Mouse (Mus musculus) urinary bladder, postnatal 0 days (tissue): Measurements from ENCODE around the gene Chrnb1. TPM values are rescaled to one million over a fixed set of nuclear protein-coding genes. Genes with fewer than 3 reads are reported as not detected.

Experiments used
- polyA plus RNA-seq: library from polyadenylated mRNA; unstranded; fragments of >200 nt; fragmentation: Nextera tagmentation; extraction: Ambion mirVana; gene quantifications from 2 replicates; pipeline ENCODE4 v1.2.1, GENCODE M21; 2015

Gene Chrnb1
- 5.9 and 6.9 TPM in 2 replicates for polyA plus RNA-seq

DNA sequence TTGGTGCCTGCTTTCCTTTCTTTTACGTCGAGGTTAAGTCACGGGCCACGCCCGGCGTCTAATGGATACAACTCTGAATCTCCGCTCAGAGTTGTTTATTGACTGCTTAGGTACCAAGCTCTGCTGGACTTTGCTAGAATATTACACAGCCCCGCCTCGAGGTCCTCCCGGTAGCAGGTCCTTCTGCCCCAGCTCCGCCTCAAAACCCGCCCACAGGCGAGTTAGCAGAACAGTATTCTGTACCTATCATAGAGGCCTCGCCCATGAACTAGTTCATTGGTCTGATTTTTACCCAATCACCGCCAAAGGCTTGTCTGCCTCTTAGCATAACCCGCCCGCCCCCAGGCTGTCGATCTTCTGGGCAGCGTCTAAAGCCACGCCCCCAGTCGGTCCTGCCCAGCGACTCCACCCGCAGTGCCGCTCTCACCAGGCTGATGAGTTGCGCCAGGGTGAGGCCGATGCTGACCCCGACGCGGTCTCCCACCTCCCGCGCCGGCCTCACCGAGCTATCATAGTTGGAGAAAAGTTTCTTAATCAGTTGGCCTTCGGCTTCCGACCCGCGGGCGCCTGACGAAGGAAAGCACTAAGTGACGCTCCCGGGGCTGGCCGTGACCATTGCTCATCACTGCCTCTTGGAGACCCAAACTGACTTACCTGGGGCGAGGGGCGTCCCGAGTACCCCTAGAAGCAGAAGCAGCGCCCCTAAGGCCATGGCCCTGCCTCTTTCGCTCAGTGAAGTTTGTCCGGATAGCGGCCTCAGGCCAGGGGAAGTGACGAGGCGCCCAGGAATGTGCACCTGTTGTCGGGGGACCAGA is at the start of gene Chrnb1:
Gene Chrnb1, minus strand, starts transcription at position 776 of the 815 bp plus-strand sequence.

DNA sequence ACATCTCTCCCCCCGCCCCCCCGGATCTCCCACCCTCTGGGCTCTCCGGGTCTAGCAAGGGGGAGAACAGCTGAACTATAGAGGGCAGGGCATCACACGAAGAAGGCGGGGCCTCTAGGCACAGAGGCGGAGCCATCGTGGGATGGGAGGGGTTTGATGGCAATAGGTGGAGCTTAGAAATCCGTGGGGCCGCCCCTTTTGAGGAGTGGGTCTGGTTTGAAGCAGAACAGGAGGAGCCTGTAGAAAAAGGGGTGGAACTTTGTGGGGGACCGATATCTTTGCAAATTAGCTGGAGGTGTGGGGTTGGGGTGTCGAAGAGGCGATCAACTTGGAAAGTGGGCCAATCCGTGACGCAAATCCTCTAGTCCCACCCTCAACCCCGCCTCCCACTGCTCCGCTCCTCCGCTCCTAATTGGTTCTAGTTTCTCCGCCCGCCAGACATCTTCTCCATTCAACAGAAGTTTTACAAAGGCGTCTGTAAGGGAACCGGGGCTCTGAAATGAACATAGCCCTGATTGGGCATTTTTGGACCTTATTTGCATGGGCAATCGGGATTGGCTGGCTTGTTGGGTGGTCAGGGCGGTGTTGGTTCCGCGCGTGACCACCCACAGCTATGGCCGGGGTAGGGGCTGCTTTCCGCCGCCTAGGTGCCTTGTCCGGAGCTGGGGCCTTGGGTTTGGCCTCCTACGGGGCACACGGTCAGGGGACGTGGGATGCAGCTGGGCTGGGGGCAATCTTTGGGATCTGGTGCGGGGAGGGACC is 42.4 kb upstream of the Chrnb1 start, which contains the start of gene Tmem256:
Gene Tmem256, plus strand, starts transcription at position 563 of the 762 bp plus-strand sequence.

DNA sequence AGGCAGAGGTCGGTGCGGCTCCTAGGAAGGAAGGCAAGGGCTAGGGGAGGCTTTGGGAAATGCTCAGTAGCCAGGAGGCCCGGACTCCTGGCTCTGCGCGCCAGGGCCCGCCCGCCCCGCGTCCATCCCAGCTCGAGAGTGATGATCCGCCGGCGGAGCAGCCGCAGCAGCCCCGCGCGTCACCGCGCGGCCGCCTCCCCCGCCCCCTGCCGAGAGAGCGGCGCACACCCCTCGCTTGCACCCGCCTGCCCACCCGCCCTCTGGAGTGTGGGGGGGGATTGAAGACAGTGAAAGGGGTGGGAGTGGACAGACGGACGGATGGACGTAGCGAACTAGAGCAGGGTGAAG is 41.8 kb upstream of the Chrnb1 start, which contains the start of gene Nlgn2:
Gene Nlgn2, minus strand, starts transcription at position 181 of the 348 bp plus-strand sequence.

DNA sequence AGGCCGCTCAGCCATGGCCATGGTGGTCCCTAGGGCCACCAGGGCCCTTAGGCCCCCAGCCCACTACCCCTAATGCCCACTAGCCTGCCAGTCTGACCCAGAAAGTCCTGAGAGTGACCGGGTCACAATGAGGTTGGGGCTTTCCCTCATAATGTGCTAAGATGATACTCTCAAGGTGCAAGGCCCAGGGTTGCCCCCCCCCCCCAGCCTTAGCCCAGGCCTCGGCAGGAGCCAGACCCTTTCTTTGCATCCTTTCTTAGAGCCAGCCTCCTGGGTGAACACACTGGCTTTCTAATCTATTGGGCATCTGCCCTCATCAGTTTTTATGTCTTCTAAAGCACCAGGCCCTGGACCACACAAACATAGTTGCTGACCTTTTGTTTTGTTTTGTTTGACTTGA is 26.3 kb upstream of the Chrnb1 start, which contains the start of gene Spem1:
Gene Spem1, minus strand, starts transcription at position 101 of the 400 bp plus-strand sequence.

DNA sequence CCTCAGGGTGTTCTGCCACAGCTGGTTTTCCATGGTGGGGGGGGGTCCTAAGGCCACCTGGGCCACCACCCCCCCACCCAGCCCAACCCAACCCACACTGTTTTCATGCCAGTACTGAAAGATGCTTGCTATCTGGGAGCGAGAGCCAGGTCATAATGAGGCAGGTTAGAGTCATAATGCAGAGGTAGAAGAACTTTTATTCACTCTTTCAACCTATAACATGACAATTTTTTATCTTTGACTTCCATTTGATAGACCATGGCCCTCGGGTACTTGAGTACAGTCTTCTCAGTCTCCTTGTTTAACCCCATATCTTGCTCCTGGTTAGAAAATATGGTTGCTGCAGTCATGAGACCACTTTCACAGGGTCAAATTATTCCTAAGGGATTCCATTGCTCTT is 22.6 kb upstream of the Chrnb1 start, which contains the start of gene Spem2:
Gene Spem2, minus strand, starts transcription at position 101 of the 400 bp plus-strand sequence.

DNA sequence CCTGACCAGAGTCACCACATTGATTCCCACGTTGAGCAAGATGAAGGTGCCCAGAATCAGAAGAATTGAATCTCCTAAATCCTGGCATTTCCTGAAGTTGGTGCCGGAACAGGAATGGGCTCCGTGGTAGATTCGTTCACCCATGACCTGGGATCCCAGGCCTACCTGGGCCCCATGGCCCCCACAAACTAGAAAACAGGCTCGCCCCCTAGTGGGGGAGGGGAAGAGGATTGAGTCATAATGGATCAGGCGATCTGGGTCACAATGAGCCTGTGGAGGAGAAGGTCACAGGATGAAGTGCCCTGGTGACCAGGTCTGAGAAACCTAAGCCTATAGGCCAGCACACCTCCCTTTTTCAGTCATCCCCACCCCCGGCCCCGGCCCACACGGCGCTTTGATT is 19.4 kb upstream of the Chrnb1 start, which contains the start of gene Gm39566:
Gene Gm39566, minus strand, starts transcription at position 144 of the 400 bp plus-strand sequence.

DNA sequence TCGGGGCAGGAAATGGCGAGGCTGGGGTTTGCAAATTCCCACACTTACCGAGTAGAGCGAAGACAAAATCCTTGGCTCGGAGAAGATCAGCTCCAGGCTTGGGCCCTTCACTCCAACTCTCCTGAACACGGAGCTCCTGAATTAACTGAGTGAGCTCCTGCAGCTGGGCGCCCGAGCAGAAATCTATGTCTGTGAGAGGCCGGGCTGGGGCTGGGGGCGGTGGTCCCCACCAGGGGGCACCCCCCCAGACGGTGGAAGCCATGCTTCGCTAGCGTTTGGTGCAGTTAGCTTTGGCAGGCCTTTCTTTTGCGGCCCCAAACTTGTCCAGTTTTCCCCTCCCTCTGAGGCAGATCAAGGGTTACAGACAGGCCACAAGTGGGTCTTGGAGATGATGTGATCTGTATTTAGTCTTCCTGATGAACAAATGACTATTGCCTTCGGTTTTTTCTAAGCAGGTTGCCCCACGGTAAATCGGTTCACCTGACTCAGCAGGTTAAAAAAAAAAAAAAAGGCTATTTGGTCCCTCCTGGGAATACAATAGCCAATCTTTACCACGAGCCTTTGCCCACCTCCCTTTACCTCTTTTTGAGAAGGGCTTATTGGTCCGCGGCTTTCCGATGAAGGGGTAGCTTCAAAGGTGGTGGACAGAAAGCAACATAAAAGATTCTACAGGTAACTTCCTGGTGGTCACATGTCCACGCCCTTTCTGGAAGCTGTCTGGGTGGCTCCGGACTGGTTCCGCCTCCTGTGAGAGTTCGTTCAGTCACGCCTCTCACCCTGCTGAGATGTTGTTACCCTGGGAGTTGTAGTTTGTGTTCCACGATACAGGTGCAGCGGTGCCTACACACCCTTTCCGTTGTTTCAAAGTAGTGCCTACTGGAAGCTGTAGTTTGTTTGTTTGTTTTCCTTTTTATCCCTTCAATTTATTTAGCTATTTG is 9.5 kb upstream of the Chrnb1 start, which contains the start of gene Tmem102:
Gene Tmem102, minus strand, starts transcription at position 653 of the 938 bp plus-strand sequence.

DNA sequence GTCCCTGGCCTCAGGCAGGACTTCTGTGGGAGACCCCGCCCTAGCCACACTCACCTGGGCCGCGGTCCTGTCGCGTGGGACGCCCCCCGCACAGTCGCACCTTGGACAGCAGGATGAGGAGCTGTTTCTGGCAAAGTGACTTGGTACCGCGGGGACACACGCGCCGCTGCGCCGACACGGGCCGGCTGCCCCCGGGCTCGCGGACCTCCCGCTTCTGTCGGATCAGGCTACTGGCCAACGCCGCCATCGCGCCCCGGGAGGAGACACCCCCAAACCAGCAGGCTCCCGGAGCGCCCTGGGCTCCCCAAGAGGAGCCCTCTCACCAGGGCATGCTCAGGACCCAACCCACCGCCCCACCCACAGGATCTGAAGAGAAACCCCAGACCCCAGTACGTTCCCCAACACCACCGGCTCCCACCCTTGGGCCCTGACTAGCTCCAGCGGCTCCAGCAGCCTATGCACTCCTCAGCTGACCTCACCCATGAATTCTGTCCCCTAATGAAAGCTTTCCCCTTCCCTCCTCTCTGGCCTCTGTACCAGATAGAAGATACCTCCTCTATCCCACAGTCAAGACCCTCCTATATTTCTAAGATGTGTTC is 5.7 kb upstream of the Chrnb1 start, which contains the start of gene Fgf11:
Gene Fgf11, minus strand, starts transcription at position 479 of the 599 bp plus-strand sequence.

DNA sequence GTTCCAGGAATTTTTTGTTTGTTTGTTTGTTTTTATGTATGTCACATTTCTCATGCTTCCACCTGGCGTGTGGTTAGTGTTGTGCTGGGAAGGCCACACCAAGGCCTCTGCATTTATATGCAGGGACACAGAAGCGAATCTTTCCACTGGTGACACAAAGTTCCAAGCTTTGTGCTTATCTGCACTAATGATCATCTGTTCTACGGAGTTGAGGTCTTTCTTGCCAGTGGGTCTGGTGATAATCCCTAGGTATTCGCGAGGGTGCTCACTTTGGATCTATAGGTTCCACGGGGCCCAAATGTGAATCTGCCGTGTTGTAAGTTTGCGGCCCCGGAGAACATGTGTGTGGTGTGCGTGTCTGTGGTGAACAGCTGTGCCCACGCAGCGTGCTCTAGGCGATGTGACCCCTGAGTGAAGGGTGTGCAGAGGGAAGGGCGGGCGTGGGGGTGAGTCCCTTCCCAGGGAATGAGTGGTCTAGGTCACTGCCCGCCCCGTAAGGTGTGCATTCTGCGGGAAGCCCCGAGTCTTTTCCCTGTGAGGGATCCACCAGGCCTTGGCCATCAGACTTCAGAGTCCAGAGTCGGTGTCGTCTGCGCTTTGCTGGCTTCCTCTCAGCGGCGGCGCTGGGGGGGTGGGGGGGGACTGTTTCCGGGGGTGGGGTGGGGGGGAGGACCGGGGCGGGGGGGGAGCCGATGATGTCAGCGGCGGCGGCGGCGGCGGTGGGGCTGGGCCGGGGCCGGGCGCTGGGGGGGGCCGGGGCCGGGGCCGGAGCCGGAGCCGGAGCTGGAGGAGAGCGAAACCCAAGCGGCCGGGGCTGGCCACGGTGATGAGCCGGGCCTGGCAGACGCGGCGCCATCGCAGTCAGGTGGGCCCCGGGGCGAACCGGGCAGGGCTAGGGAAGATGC is 30.3 kb downstream of the Chrnb1 start, which contains the start of gene Zbtb4:
Gene Zbtb4, plus strand, starts transcription at position 692 of the 905 bp plus-strand sequence.

DNA sequence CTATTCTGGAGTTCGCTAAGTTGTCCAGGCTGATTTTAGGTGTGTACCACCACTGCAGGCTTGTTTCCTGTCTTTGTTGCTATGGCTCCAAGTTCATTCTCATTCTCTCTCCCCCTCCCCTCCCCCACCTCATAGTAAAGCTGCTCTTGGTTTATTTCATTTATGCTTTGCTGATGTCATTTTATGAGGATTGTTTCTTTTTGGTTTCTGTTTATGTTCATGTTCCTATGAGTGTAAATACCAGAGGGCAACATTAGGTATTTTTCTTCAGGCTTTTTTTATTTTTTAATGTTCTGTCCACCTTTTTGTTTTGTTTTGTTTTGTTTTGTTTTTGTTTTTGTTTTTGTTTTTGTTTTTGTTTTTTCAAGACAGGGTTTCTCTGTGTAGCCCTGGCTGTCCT is 33.9 kb downstream of the Chrnb1 start, which contains the start of gene Slc35g3:
Gene Slc35g3, minus strand, starts transcription at position 101 of the 400 bp plus-strand sequence.

DNA sequence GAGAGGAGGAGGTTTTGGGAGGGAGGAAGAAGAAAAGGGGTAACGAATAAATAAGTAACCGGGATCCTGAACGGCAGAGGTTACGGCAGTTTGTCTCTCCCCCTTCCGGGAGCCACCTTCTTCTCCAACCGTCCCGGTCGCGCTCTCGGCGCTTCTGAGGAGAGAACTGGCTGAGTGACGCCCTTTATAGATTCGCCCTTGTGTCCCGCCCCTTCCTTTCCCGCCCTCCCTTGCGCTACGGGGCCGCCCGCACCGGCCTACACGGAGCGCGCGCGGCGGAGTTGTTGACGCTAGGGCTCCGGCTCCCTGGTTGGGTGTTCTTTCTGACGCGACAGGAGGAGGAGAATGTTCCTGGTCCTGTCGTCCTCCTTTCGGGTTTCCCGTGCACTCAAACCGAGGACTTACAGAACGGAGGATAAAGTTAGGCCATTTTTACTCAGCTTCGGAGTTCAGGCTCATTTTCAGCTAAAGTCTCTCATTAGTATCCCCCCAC is 37.2 kb downstream of the Chrnb1 start, which contains the start of gene Polr2a:
Gene Polr2a, minus strand, starts transcription at position 160 of the 493 bp plus-strand sequence.

Other genes starting within 250 kb of the Chrnb1 start
- 0.13 and 0.16 TPM in 2 replicates for gene Dnah2, start 246.8 kb downstream of the Chrnb1 start, polyA plus RNA-seq
- gene Efnb3, start 235.7 kb downstream of the Chrnb1 start, polyA plus RNA-seq = 3.4 and 3.7 TPM in 2 replicates
- gene Wrap53, start 215.7 kb downstream of the Chrnb1 start, polyA plus RNA-seq = 8.2 and 8.8 TPM in 2 replicates
- gene Trp53, start 215.6 kb downstream of the Chrnb1 start, polyA plus RNA-seq = 44.4 and 46.3 TPM in 2 replicates
- gene Atp1b2, start 190.0 kb downstream of the Chrnb1 start, polyA plus RNA-seq = 13.2 and 14.4 TPM in 2 replicates
- gene Shbg, start 178.0 kb downstream of the Chrnb1 start, polyA plus RNA-seq = not detected in 2 replicates
- 19.2 and 22.9 TPM in 2 replicates for gene Sat2, start 173.9 kb downstream of the Chrnb1 start, polyA plus RNA-seq
- 12.5 and 13.6 TPM in 2 replicates for gene Fxr2, start 163.0 kb downstream of the Chrnb1 start, polyA plus RNA-seq
- gene Sox15, start 140.6 kb downstream of the Chrnb1 start, polyA plus RNA-seq = 3.2 and 7.1 TPM in 2 replicates
- gene Mpdu1, start 133.3 kb downstream of the Chrnb1 start, polyA plus RNA-seq = 33.5 and 41.2 TPM in 2 replicates
- gene Cd68, start 129.8 kb downstream of the Chrnb1 start, polyA plus RNA-seq = 27.9 and 48.1 TPM in 2 replicates
- 378 and 433 TPM in 2 replicates for gene Eif4a1, start 123.5 kb downstream of the Chrnb1 start, polyA plus RNA-seq
- gene Senp3, start 113.9 kb downstream of the Chrnb1 start, polyA plus RNA-seq = 46.3 and 49.8 TPM in 2 replicates
- gene Tnfsf13, start 110.2 kb downstream of the Chrnb1 start, polyA plus RNA-seq = 0.47 and 0.62 TPM in 2 replicates
- gene Tnfsf12, start 100.1 kb downstream of the Chrnb1 start, polyA plus RNA-seq = 17.2 and 17.8 TPM in 2 replicates
- 4.7 and 5.4 TPM in 2 replicates for gene Tnfsfm13, start 99.8 kb downstream of the Chrnb1 start, polyA plus RNA-seq
- gene Polr2a, start 37.3 kb downstream of the Chrnb1 start, polyA plus RNA-seq = 9.3 and 10.3 TPM in 2 replicates
- not detected in 2 replicates for gene Slc35g3, start 34.0 kb downstream of the Chrnb1 start, polyA plus RNA-seq
- gene Zbtb4, start 30.0 kb downstream of the Chrnb1 start, polyA plus RNA-seq = 3.9 and 4.3 TPM in 2 replicates
- 0.78 and 0.86 TPM in 2 replicates for gene Fgf11, start 5.9 kb upstream of the Chrnb1 start, polyA plus RNA-seq
- 13.7 TPM in 2 replicates for gene Tmem102, start 9.7 kb upstream of the Chrnb1 start, polyA plus RNA-seq
- not detected in 2 replicates for gene Gm39566, start 19.4 kb upstream of the Chrnb1 start, polyA plus RNA-seq
- not detected in 2 replicates for gene Spem2, start 22.5 kb upstream of the Chrnb1 start, polyA plus RNA-seq
- 0.25 TPM in 1 of 2 replicates, not detected in the other for gene Spem1, start 26.2 kb upstream of the Chrnb1 start, polyA plus RNA-seq
- gene Nlgn2, start 41.8 kb upstream of the Chrnb1 start, polyA plus RNA-seq = 3.0 and 3.5 TPM in 2 replicates
- 421 and 430 TPM in 2 replicates for gene Tmem256, start 42.6 kb upstream of the Chrnb1 start, polyA plus RNA-seq
- 94.6 and 111 TPM in 2 replicates for gene Plscr3, start 50.4 kb upstream of the Chrnb1 start, polyA plus RNA-seq
- 6.2 and 6.4 TPM in 2 replicates for gene Tnk1, start 62.8 kb upstream of the Chrnb1 start, polyA plus RNA-seq
- not detected in 2 replicates for gene Tmem95, start 82.1 kb upstream of the Chrnb1 start, polyA plus RNA-seq
- gene Kctd11, start 85.5 kb upstream of the Chrnb1 start, polyA plus RNA-seq = 9.2 and 10.3 TPM in 2 replicates
- gene Acap1, start 99.6 kb upstream of the Chrnb1 start, polyA plus RNA-seq = 0.14 and 0.47 TPM in 2 replicates
- 2.4 and 2.8 TPM in 2 replicates for gene 2810408A11Rik, start 105.0 kb upstream of the Chrnb1 start, polyA plus RNA-seq
- gene Neurl4, start 105.1 kb upstream of the Chrnb1 start, polyA plus RNA-seq = 3.3 and 4.0 TPM in 2 replicates
- gene Gps2, start 117.9 kb upstream of the Chrnb1 start, polyA plus RNA-seq = 40.4 and 40.8 TPM in 2 replicates
- 1,055 and 1,123 TPM in 2 replicates for gene Eif5a, start 126.0 kb upstream of the Chrnb1 start, polyA plus RNA-seq
- 0.54 and 1.3 TPM in 2 replicates for gene Ybx2, start 139.9 kb upstream of the Chrnb1 start, polyA plus RNA-seq
- 181 and 186 TPM in 2 replicates for gene Slc2a4, start 152.2 kb upstream of the Chrnb1 start, polyA plus RNA-seq
- gene Cldn7, start 168.8 kb upstream of the Chrnb1 start, polyA plus RNA-seq = 61.3 and 78.2 TPM in 2 replicates
- 17.5 and 18.5 TPM in 2 replicates for gene Ctdnep1, start 185.2 kb upstream of the Chrnb1 start, polyA plus RNA-seq
- gene Elp5, start 186.6 kb upstream of the Chrnb1 start, polyA plus RNA-seq = 83.8 and 90.4 TPM in 2 replicates
- 483 and 506 TPM in 2 replicates for gene Gabarap, start 195.2 kb upstream of the Chrnb1 start, polyA plus RNA-seq
- 46.2 and 46.3 TPM in 2 replicates for gene Phf23, start 199.8 kb upstream of the Chrnb1 start, polyA plus RNA-seq
- gene Dvl2, start 204.7 kb upstream of the Chrnb1 start, polyA plus RNA-seq = 13.4 and 13.8 TPM in 2 replicates
- 89.2 and 94.2 TPM in 2 replicates for gene Acadvl, start 219.5 kb upstream of the Chrnb1 start, polyA plus RNA-seq
- gene Dlg4, start 221.0 kb upstream of the Chrnb1 start, polyA plus RNA-seq = 4.8 and 5.2 TPM in 2 replicates